Mouse (Mus musculus): ENCODE data around the gene Iqsec2.

DNA sequence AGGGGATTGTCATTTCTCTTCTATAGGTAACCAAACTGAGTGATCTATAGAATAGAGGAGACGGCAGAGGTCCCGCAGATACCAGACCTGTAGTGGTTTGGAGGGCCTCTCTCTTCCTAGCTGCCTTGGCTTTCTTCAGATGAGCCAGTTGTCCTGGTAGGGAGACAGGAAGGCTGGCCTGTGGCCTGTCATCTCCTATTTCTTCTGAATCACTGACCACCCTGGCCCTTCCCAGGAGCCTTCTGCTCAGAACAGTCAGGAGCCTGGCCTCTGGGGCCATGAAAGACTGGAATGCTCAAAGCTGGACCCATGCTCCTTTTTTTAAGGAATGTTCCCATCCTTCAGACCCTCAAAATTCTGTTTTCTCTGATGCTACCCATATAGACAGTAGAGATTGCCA, 33.8 kb downstream of the Iqsec2 start:
- no peak for TF ChIP-seq ZMIZ1 (IDR thresholded peaks at IDR 0.05; ENCODE audit: low read depth, low read length)
- TF ChIP-seq POLR2AphosphoS5 (IDR thresholded peaks at IDR 0.05; ENCODE audit: borderline replicate concordance, low read depth, low read length), result no peak
- no peak for TF ChIP-seq ZC3H11A (IDR thresholded peaks at IDR 0.05; ENCODE audit: low read depth, low read length)
- no peak for TF ChIP-seq CTCF (IDR thresholded peaks at IDR 0.05 in 2 of 3, conservative IDR thresholded peaks at IDR 0.05 in 1 of 3; ENCODE audit: control insufficient read depth in 1 of 3, insufficient read depth in 1 of 3, low read depth in 2 of 3, low read length in 3 of 3, poor library complexity in 1 of 3, severe bottlenecking in 1 of 3)
- no peak for TF ChIP-seq POLR2A (IDR thresholded peaks at IDR 0.05; ENCODE audit: control insufficient read depth in 1 of 2, insufficient read depth in 1 of 2, low read depth in 1 of 2, low read length in 2 of 2, poor library complexity in 1 of 2)
- TF ChIP-seq RAD21 (IDR thresholded peaks at IDR 0.05; ENCODE audit: low read depth, low read length), result no peak

Data from MEL (cell line).